Mouse (Mus musculus) adrenal gland, postnatal 25 days (tissue): ENCODE data around the gene Tec. TPM values are rescaled to one million over a fixed set of nuclear protein-coding genes. Genes with fewer than 3 reads are reported as not detected.
"Not testable (repeated sequence)": the region's sequence is repeated elsewhere in the genome, so short reads cannot be mapped to it uniquely, and the experiment has no call there.

Experiments
- DNase-seq: peaks from one replicate; pipeline ENCODE4 v3.0.0; 2021; ENCODE audit warnings: mixed read lengths
- total RNA-seq: library from RNA; stranded (reverse); gene quantifications from 2 replicates; pipeline ENCODE4 v1.2.3, GENCODE M21; 2021

The Tec gene
- total RNA-seq, 1 experiment from 2014 or later, result 2.1 TPM

GRCm38 (mm10) chr5:72820036-72820640 is 48.1 kb downstream of the Tec start:
- DNase-seq, result no peak

GRCm38 (mm10) chr5:72818513-72819180 is 49.6 kb downstream of the Tec start:
- DNase-seq, result no peak

GRCm38 (mm10) chr5:72817523-72818091 is 50.7 kb downstream of the Tec start:
- no peak for DNase-seq

GRCm38 (mm10) chr5:72816960-72817359 is 51.3 kb downstream of the Tec start:
- DNase-seq, result not testable (repeated sequence)

- DNase-seq, result no peak
Observed at GRCm38 (mm10) chr5:72816491-72816890, 51.8 kb downstream of the Tec start.

- no peak for DNase-seq
Observed at GRCm38 (mm10) chr5:72816046-72816445, 52.2 kb downstream of the Tec start.

GRCm38 (mm10) chr5:72815361-72815760 is 52.9 kb downstream of the Tec start:
- DNase-seq, result no peak

- DNase-seq, result no peak
Observed at GRCm38 (mm10) chr5:72814072-72814471, 54.2 kb downstream of the Tec start.

- DNase-seq, result no peak
Observed at GRCm38 (mm10) chr5:72812908-72813307, 55.4 kb downstream of the Tec start.

- no peak for DNase-seq
Observed at GRCm38 (mm10) chr5:72812328-72812727, 56.0 kb downstream of the Tec start.

- no peak for DNase-seq
Observed at GRCm38 (mm10) chr5:72811397-72811796, 56.9 kb downstream of the Tec start.

GRCm38 (mm10) chr5:72810990-72811389 is 57.3 kb downstream of the Tec start:
- DNase-seq, result no peak

- no peak for DNase-seq
Observed at GRCm38 (mm10) chr5:72809480-72809879, 58.8 kb downstream of the Tec start.

- DNase-seq, result no peak
Observed at GRCm38 (mm10) chr5:72808456-72809111, 59.7 kb downstream of the Tec start.

- DNase-seq, result no peak
Observed at GRCm38 (mm10) chr5:72802851-72803250, 65.4 kb downstream of the Tec start.

- DNase-seq, result no peak
Observed at GRCm38 (mm10) chr5:72798563-72798962, 69.7 kb downstream of the Tec start.

GRCm38 (mm10) chr5:72796186-72796613 is 72.1 kb downstream of the Tec start:
- DNase-seq, result no peak

GRCm38 (mm10) chr5:72793309-72793850 is 74.9 kb downstream of the Tec start:
- DNase-seq, result no peak

- DNase-seq, result no peak
Observed at GRCm38 (mm10) chr5:72791789-72792188, 76.5 kb downstream of the Tec start.

- DNase-seq, result no peak
Observed at GRCm38 (mm10) chr5:72791386-72791785, 76.9 kb downstream of the Tec start.

GRCm38 (mm10) chr5:72785451-72785850 is 82.8 kb downstream of the Tec start:
- no peak for DNase-seq

- DNase-seq, result no peak
Observed at GRCm38 (mm10) chr5:72784719-72785118, 83.6 kb downstream of the Tec start.

- no peak for DNase-seq
Observed at GRCm38 (mm10) chr5:72783957-72784356, 84.3 kb downstream of the Tec start.
